ENCODE assay signal across 13 mouse cellular contexts in the genomic region with DNA sequence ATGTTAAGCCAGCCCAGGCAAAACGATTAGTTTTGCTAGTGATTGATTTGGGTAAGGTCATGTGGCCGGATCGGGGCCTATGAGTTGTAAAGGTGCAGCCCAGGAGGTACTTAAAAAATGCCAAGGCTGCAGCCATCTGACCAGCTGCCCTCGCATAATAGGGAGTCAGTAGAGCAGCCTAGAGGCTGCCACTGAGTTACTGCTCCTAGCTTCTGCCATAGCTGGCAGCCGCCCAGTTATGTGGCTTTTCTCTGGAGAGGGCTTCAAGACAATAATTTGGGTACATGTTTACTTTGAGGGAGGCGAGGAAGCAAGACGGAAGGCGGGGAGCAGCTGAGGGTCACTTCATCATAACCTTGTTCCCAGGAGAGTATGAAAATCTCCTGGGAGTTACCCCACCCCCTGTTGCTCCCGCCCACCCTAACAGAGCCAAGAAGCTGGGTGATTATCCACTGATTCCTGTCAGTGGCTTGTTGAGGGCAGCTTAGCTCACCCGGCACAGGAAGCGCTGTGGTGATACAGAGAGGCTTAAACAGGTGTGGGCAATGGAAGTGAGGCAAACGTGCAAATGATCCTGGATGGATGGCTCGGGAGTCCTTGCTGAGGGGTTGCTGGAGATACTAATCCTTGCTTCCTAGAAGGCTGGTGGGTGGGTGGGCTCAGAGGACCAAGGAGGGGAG. TPM values are rescaled to one million over a fixed set of nuclear protein-coding genes. Genes with fewer than 3 reads are reported as not detected.
DNase-seq lines count a peak whose midpoint lies in the region; ATAC-seq and TF ChIP-seq lines count a peak whose summit lies in the region.
"Had no signal": no experiment of that assay in that cellular context is flagged by ENCODE, and none has a peak within 500 bp of the region (broad histone marks: within the 10 kb centered on the region; RNA-seq: fewer than 3 reads in every experiment).

No protein-coding gene starts in this region.

- peak; percentile 33 for DNase-seq in hindbrain, postnatal 0 days (ENCODE audit: low spot score)
- DNase-seq in MN1 (ENCODE audit: low spot score): peak; percentile 30
- peak; percentile 41 for DNase-seq in adrenal gland, postnatal 25 days
- DNase-seq in lung, embryonic 14.5 days: peak; percentile 63
- DNase-seq in layer of hippocampus, postnatal 14 days (ENCODE audit: low spot score in 2 of 2): no peak
- DNase-seq in ovary, postnatal 10 days (ENCODE audit: low spot score): no peak
- DNase-seq: heart, adult 18-20 months; right cerebral cortex, postnatal 25 days had no signal

- no peak overlapping the region for H3K27ac ChIP-seq in hindbrain, postnatal 0 days
- H3K27ac ChIP-seq in hindbrain, embryonic 13.5 days: no peak overlapping the region; the same call in 1 of the 2 replicates
- H3K27ac ChIP-seq in lung, embryonic 14.5 days (ENCODE audit: low read depth): peak overlapping the region; percentile 90
- H3K27ac ChIP-seq: layer of hippocampus, adult 2 months; neural tube, embryonic 12.5 days had no signal

- H3K4me1 ChIP-seq in hindbrain, postnatal 0 days (ENCODE audit: insufficient read depth, low read length): peaks cover 23% of the 10 kb centered on the region
- H3K4me1 ChIP-seq in hindbrain, embryonic 13.5 days (replicated peaks): peaks cover 33% of the 10 kb centered on the region
- peaks cover 12% of the 10 kb centered on the region for H3K4me1 ChIP-seq in lung, embryonic 14.5 days (ENCODE audit: insufficient read depth)

- no peak overlapping the region for H3K4me2 ChIP-seq in hindbrain, postnatal 0 days (ENCODE audit: low read depth, low read length)
- no peak overlapping the region for H3K4me2 ChIP-seq in hindbrain, embryonic 13.5 days
- H3K4me2 ChIP-seq in lung, embryonic 14.5 days: no peak overlapping the region
- H3K4me2 ChIP-seq: hindbrain, embryonic 15.5 days had no signal

- no peaks in the 10 kb centered on the region for H3K27me3 ChIP-seq in hindbrain, postnatal 0 days (ENCODE audit: insufficient read depth, low read length)
- H3K27me3 ChIP-seq in hindbrain, embryonic 13.5 days: 0 out of 2 replicates have a peak, but pooled peaks cover 7% of the 10 kb centered on the region
- no peaks in the 10 kb centered on the region for H3K27me3 ChIP-seq in lung, embryonic 14.5 days (ENCODE audit: insufficient read depth, low read length)
- H3K27me3 ChIP-seq: neural tube, embryonic 12.5 days; stomach, embryonic 15.5 days had no signal

- H3K4me3 ChIP-seq in hindbrain, postnatal 0 days (ENCODE audit: low read length): no peak overlapping the region
- no peak overlapping the region for H3K4me3 ChIP-seq in hindbrain, embryonic 13.5 days
- no peak overlapping the region for H3K4me3 ChIP-seq in lung, embryonic 14.5 days (ENCODE audit: low read depth, low read length)
- H3K4me3 ChIP-seq: hindbrain, embryonic 15.5 days; layer of hippocampus, adult 2 months; neural tube, embryonic 12.5 days; stomach, embryonic 15.5 days had no signal

- no peak overlapping the region for H3K9ac ChIP-seq in hindbrain, postnatal 0 days (replicated peaks; ENCODE audit: low read length)
- no peak overlapping the region for H3K9ac ChIP-seq in hindbrain, embryonic 13.5 days
- H3K9ac ChIP-seq in lung, embryonic 14.5 days: no peak overlapping the region
- H3K9ac ChIP-seq: hindbrain, embryonic 15.5 days; neural tube, embryonic 12.5 days; stomach, embryonic 15.5 days had no signal

- ATAC-seq in hindbrain, postnatal 0 days: no peak
- ATAC-seq in hindbrain, embryonic 13.5 days (ENCODE audit: low FRiP score): no peak
- ATAC-seq in lung, embryonic 14.5 days (ENCODE audit: insufficient read depth): no peak

- H3K9me3 ChIP-seq in hindbrain, postnatal 0 days (ENCODE audit: low read length): no peaks in the 10 kb centered on the region
- H3K9me3 ChIP-seq in hindbrain, embryonic 13.5 days: no peaks in the 10 kb centered on the region
- no peaks in the 10 kb centered on the region for H3K9me3 ChIP-seq in lung, embryonic 14.5 days (ENCODE audit: low read depth, low read length)
- H3K9me3 ChIP-seq: hindbrain, embryonic 15.5 days; stomach, embryonic 15.5 days had no signal

- TF ChIP-seq CTCF in hindbrain, postnatal 0 days (IDR thresholded peaks at IDR 0.05; ENCODE audit: low read depth): no peak
- no peak for TF ChIP-seq CTCF in lung, embryonic 14.5 days (IDR thresholded peaks at IDR 0.05; ENCODE audit: low read depth)

- WGBS in hindbrain, postnatal 0 days: 37% methylated on average over 13 of the region's 13 CpGs
- 45% methylated on average over 13 of the region's 13 CpGs for WGBS in hindbrain, embryonic 13.5 days
- 26% methylated on average over 13 of the region's 13 CpGs for WGBS in lung, embryonic 14.5 days

- H3K36me3 ChIP-seq in hindbrain, postnatal 0 days (ENCODE audit: insufficient read depth, low read length): no peaks in the 10 kb centered on the region
- H3K36me3 ChIP-seq in hindbrain, embryonic 13.5 days: no peaks in the 10 kb centered on the region
- no peaks in the 10 kb centered on the region for H3K36me3 ChIP-seq in lung, embryonic 14.5 days (ENCODE audit: insufficient read depth)
- H3K36me3 ChIP-seq: hindbrain, embryonic 15.5 days; neural tube, embryonic 12.5 days; stomach, embryonic 15.5 days had no signal

RNA-seq across cellular contexts. Expression of gene Snx20, which starts 30.4 kb away (rescaled TPM):
- total RNA-seq in hindbrain, postnatal 0 days (2014; rRNA removed): 0.47 and 1.1 TPM in 2 replicates
- polyA plus RNA-seq in hindbrain, postnatal 0 days (2015; fragmentation: Nextera tagmentation; extraction: Ambion mirVana): 2.2 TPM in 2 replicates
- 1.2 and 1.3 TPM in 2 replicates for polyA plus RNA-seq in hindbrain, embryonic 13.5 days (2015; fragmentation: Nextera tagmentation; extraction: Ambion mirVana)
- total RNA-seq in adrenal gland, postnatal 25 days (2021): 0.95 and 1.3 TPM in 2 replicates
- polyA plus RNA-seq in lung, embryonic 14.5 days (2014; fragmentation: Nextera tagmentation; extraction: Ambion mirVana): 2.9 TPM in 2 replicates
- total RNA-seq in layer of hippocampus, postnatal 14 days (2021): 1 to 10 TPM; 2.1 to 2.2 TPM

RNA-seq across cellular contexts. Expression of gene Nod2, which starts 41.6 kb away (rescaled TPM):
- 0.32 and 1.7 TPM in 2 replicates for total RNA-seq in hindbrain, postnatal 0 days (2014; rRNA removed)
- 0.05 TPM in 1 of 2 replicates, not detected in the other for polyA plus RNA-seq in hindbrain, postnatal 0 days (2015; fragmentation: Nextera tagmentation; extraction: Ambion mirVana)
- 0.08 and 0.12 TPM in 2 replicates for polyA plus RNA-seq in hindbrain, embryonic 13.5 days (2015; fragmentation: Nextera tagmentation; extraction: Ambion mirVana)
- total RNA-seq in adrenal gland, postnatal 25 days (2021): 0.38 and 0.61 TPM in 2 replicates
- 0.13 and 0.31 TPM in 2 replicates for polyA plus RNA-seq in lung, embryonic 14.5 days (2014; fragmentation: Nextera tagmentation; extraction: Ambion mirVana)
- under 1 TPM; 0.37 to 0.60 TPM for total RNA-seq in layer of hippocampus, postnatal 14 days (2021)
- polyA plus RNA-seq: hindbrain, embryonic 15.5 days had no signal

Comparison
In these comparisons a context has a peak if more than half of its experiments do, and no peak if none do; other contexts are left out.
1. DNase-seq: peak in hindbrain, postnatal 0 days (single experiment), MN1 (single experiment), adrenal gland, postnatal 25 days (single experiment) and lung, embryonic 14.5 days (single experiment); none in layer of hippocampus, postnatal 14 days (0 of 2) and ovary, postnatal 10 days (single experiment).